Mouse (Mus musculus) erythroblast, embryonic 14.5 days (primary cell): ENCODE measurements around the gene Smyd2. TPM values are rescaled to one million over a fixed set of nuclear protein-coding genes. Genes with fewer than 3 reads are reported as not detected.

Source experiments
- H3K27me3 ChIP-seq: 2 replicates; pipeline ENCODE4 v1.6.1; 2012; ENCODE audit warnings: inconsistent platforms; ENCODE audit not compliant: control insufficient read depth
- H3K36me3 ChIP-seq: 2 replicates; pipeline ENCODE4 v1.6.1; 2012; ENCODE audit warnings: mild to moderate bottlenecking, inconsistent platforms; ENCODE audit not compliant: control insufficient read depth
- H3K4me1 ChIP-seq: 2 replicates; pipeline ENCODE4 v1.6.1; 2012; ENCODE audit warnings: inconsistent platforms; ENCODE audit not compliant: control insufficient read depth
- H3K4me3 ChIP-seq: replicated peaks from 2 replicates; pipeline ENCODE3; 2012; ENCODE audit warnings: moderate library complexity, mild to moderate bottlenecking, inconsistent platforms
- H3K9me3 ChIP-seq: 2 replicates; pipeline ENCODE4 v1.6.1; 2012; ENCODE audit warnings: low read length, inconsistent platforms, mixed read lengths; ENCODE audit not compliant: control insufficient read depth
- GATA1 ChIP-seq: IDR thresholded peaks from 2 replicates; pipeline ENCODE4 v1.6.1; 2012; ENCODE audit warnings: low read length, inconsistent platforms, mixed read lengths
- TAL1 ChIP-seq: IDR thresholded peaks from 3 replicates; pipeline ENCODE4 v1.6.1; 2012; ENCODE audit warnings: low read length, inconsistent platforms, mixed read lengths
- polyA plus RNA-seq: library from polyadenylated mRNA; stranded (reverse); fragments of >175 nt; gene quantifications from 2 replicates; pipeline ENCODE4 v1.2.3, GENCODE M21; 2012

The Smyd2 gene
- 0.21 and 0.27 TPM in 2 replicates for polyA plus RNA-seq

GRCm38 (mm10) chr1:189921818-189922592, at the start of gene Smyd2:
TSS of gene Smyd2 (minus strand) at chr1:189922363.
- Histone ChIP-seq H3K9me3 (no peaks in the 10 kb centered on the region), H3K4me3 (peak within 1 kb of the TSS; percentile 71), H3K4me1 (peaks cover 21% of the 10 kb centered on the region), H3K36me3 (no peaks in the 10 kb centered on the region), H3K27me3 (no peaks in the 10 kb centered on the region)
- TF ChIP-seq TAL1, result no peak
- no peak for TF ChIP-seq GATA1

GRCm38 (mm10) chr1:189970381-189970780, 48.2 kb upstream of the Smyd2 start:
- no peaks in the 10 kb centered on the region for H3K9me3 ChIP-seq
- no peaks in the 10 kb centered on the region for H3K36me3 ChIP-seq
- H3K4me3 ChIP-seq, result no peak overlapping the region
- no peaks in the 10 kb centered on the region for H3K27me3 ChIP-seq
- TF ChIP-seq GATA1, result no peak
- no peak for TF ChIP-seq TAL1
- peaks cover 2% of the 10 kb centered on the region for H3K4me1 ChIP-seq

GRCm38 (mm10) chr1:189968027-189968426, 45.9 kb upstream of the Smyd2 start:
- no peaks in the 10 kb centered on the region for H3K36me3 ChIP-seq
- H3K9me3 ChIP-seq, result no peaks in the 10 kb centered on the region
- H3K4me3 ChIP-seq, result no peak overlapping the region
- no peak for TF ChIP-seq TAL1
- no peak for TF ChIP-seq GATA1
- peaks cover 2% of the 10 kb centered on the region for H3K4me1 ChIP-seq
- no peaks in the 10 kb centered on the region for H3K27me3 ChIP-seq

GRCm38 (mm10) chr1:189960481-189960880, 38.3 kb upstream of the Smyd2 start:
- H3K4me3 ChIP-seq, result no peak overlapping the region
- no peaks in the 10 kb centered on the region for H3K36me3 ChIP-seq
- TF ChIP-seq GATA1 (no peak), TAL1 (no peak)
- H3K4me1 ChIP-seq, result no peaks in the 10 kb centered on the region
- H3K9me3 ChIP-seq, result no peaks in the 10 kb centered on the region
- H3K27me3 ChIP-seq, result no peaks in the 10 kb centered on the region

- TF ChIP-seq GATA1, result no peak
- TF ChIP-seq TAL1, result no peak
- no peaks in the 10 kb centered on the region for H3K36me3 ChIP-seq
- H3K4me1 ChIP-seq, result no peaks in the 10 kb centered on the region
- H3K9me3 ChIP-seq, result no peaks in the 10 kb centered on the region
- no peak overlapping the region for H3K4me3 ChIP-seq
- no peaks in the 10 kb centered on the region for H3K27me3 ChIP-seq
These were observed 37.6 kb upstream of the Smyd2 start for GRCm38 (mm10) chr1:189959802-189960201.

- H3K36me3 ChIP-seq, result no peaks in the 10 kb centered on the region
- no peak overlapping the region for H3K4me3 ChIP-seq
- H3K4me1 ChIP-seq, result no peaks in the 10 kb centered on the region
- H3K9me3 ChIP-seq, result no peaks in the 10 kb centered on the region
- no peaks in the 10 kb centered on the region for H3K27me3 ChIP-seq
- TF ChIP-seq TAL1 (no peak), GATA1 (no peak)
These were observed 29.7 kb upstream of the Smyd2 start for GRCm38 (mm10) chr1:189951861-189952260.

- Histone ChIP-seq H3K27me3 (no peaks in the 10 kb centered on the region), H3K4me3 (no peak overlapping the region), H3K4me1 (no peaks in the 10 kb centered on the region), H3K9me3 (no peaks in the 10 kb centered on the region), H3K36me3 (no peaks in the 10 kb centered on the region)
- TF ChIP-seq TAL1 (no peak), GATA1 (no peak)
These were observed 25.2 kb upstream of the Smyd2 start for GRCm38 (mm10) chr1:189947411-189947810.

- H3K4me3 ChIP-seq, result no peak overlapping the region
- H3K4me1 ChIP-seq, result no peaks in the 10 kb centered on the region
- H3K9me3 ChIP-seq, result no peaks in the 10 kb centered on the region
- H3K27me3 ChIP-seq, result no peaks in the 10 kb centered on the region
- TF ChIP-seq GATA1, result no peak
- TF ChIP-seq TAL1, result no peak
- no peaks in the 10 kb centered on the region for H3K36me3 ChIP-seq
These were observed 24.0 kb upstream of the Smyd2 start for GRCm38 (mm10) chr1:189946126-189946525.

GRCm38 (mm10) chr1:189941786-189942185, 19.6 kb upstream of the Smyd2 start:
- H3K36me3 ChIP-seq, result no peaks in the 10 kb centered on the region
- H3K4me1 ChIP-seq, result no peaks in the 10 kb centered on the region
- TF ChIP-seq TAL1, result no peak
- no peak for TF ChIP-seq GATA1
- H3K9me3 ChIP-seq, result no peaks in the 10 kb centered on the region
- no peak overlapping the region for H3K4me3 ChIP-seq
- no peaks in the 10 kb centered on the region for H3K27me3 ChIP-seq
